Mouse (Mus musculus): Measurements from ENCODE around the gene Zcwpw1.

The Zcwpw1 gene

GRCm38 (mm10) chr5:137755425-137755824 lies 32.2 kb upstream of the Zcwpw1 start:
- DNase-seq (ENCODE audit: low spot score in 2 of 2) = no peak

GRCm38 (mm10) chr5:137756106-137756505 lies 31.5 kb upstream of the Zcwpw1 start:
- no peak for DNase-seq (ENCODE audit: low spot score in 2 of 2)

GRCm38 (mm10) chr5:137756882-137757661 lies 30.5 kb upstream of the Zcwpw1 start:
- DNase-seq (ENCODE audit: low spot score in 2 of 2) = peak; percentile 76 to 87

- no peak for DNase-seq (ENCODE audit: low spot score in 2 of 2)
Observed at GRCm38 (mm10) chr5:137757887-137758286, 29.7 kb upstream of the Zcwpw1 start.

- no peak for DNase-seq (ENCODE audit: low spot score in 2 of 2)
Observed at GRCm38 (mm10) chr5:137758921-137759534, 28.6 kb upstream of the Zcwpw1 start.

GRCm38 (mm10) chr5:137759971-137760412 lies 27.6 kb upstream of the Zcwpw1 start:
- peak; percentile 67 to 81 for DNase-seq (ENCODE audit: low spot score in 2 of 2)

- no peak for DNase-seq (ENCODE audit: low spot score in 2 of 2)
Observed at GRCm38 (mm10) chr5:137764609-137765340, 22.8 kb upstream of the Zcwpw1 start.

GRCm38 (mm10) chr5:137766270-137766669 lies 21.3 kb upstream of the Zcwpw1 start:
- DNase-seq (ENCODE audit: low spot score in 2 of 2) = no peak

GRCm38 (mm10) chr5:137768475-137768874 lies 19.1 kb upstream of the Zcwpw1 start:
- DNase-seq (ENCODE audit: low spot score in 2 of 2) = no peak

- DNase-seq (ENCODE audit: low spot score in 2 of 2) = no peak
Observed at GRCm38 (mm10) chr5:137770709-137771108, 16.9 kb upstream of the Zcwpw1 start.

GRCm38 (mm10) chr5:137772755-137773154 lies 14.8 kb upstream of the Zcwpw1 start:
- no peak for DNase-seq (ENCODE audit: low spot score in 2 of 2)

GRCm38 (mm10) chr5:137775587-137776290 lies 11.9 kb upstream of the Zcwpw1 start:
- DNase-seq (ENCODE audit: low spot score in 2 of 2) = no peak

- no peak for DNase-seq (ENCODE audit: low spot score in 2 of 2)
Observed at GRCm38 (mm10) chr5:137776408-137776918, 11.1 kb upstream of the Zcwpw1 start.

- no peak for DNase-seq (ENCODE audit: low spot score in 2 of 2)
Observed at GRCm38 (mm10) chr5:137777267-137777845, 10.2 kb upstream of the Zcwpw1 start.

GRCm38 (mm10) chr5:137778635-137779034 lies 9.0 kb upstream of the Zcwpw1 start, which contains the start of gene Ppp1r35:
Ppp1r35 (plus strand) TSS chr5:137778849.
- DNase-seq (ENCODE audit: low spot score in 2 of 2) = peak; percentile 91 to 92

GRCm38 (mm10) chr5:137779053-137779933 lies 8.3 kb upstream of the Zcwpw1 start:
- peak; percentile 32 to 41 for DNase-seq (ENCODE audit: low spot score in 2 of 2)

- DNase-seq (ENCODE audit: low spot score in 2 of 2) = no peak
Observed at GRCm38 (mm10) chr5:137781661-137782060, 5.9 kb upstream of the Zcwpw1 start.

- DNase-seq (ENCODE audit: low spot score in 2 of 2) = no peak
Observed at GRCm38 (mm10) chr5:137782776-137783522, 4.6 kb upstream of the Zcwpw1 start.

GRCm38 (mm10) chr5:137783901-137784540 lies 3.6 kb upstream of the Zcwpw1 start:
- DNase-seq (ENCODE audit: low spot score in 2 of 2) = no peak

Data from spleen, postnatal 14 days (tissue).